Mouse (Mus musculus): Measurements from ENCODE around the gene Rps10.
"Not testable (repeated sequence)": the region's sequence is repeated elsewhere in the genome, so short reads cannot be mapped to it uniquely, and the experiment has no call there.

Gene Rps10

DNA sequence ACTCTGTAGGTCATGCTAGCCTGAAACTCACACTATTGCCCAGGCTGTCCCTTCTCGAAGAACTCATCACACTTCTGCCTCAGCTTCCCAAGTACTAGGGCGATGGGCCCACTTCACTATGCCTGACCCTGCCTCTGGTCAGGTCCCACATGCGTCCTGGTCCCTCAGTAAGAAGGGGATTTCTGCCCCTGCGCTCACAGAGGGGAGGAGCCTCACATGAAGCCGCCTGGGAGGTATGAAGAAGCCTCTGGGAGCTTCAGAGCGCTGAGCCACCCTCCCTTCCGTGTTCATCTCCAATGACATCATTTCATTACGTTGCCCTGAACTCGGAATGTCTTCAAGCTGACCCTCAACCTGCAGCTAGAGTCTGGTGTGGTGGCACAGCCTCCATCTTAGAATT, 7.3 kb upstream of the Rps10 start:
- DNase-seq (ENCODE audit: low spot score), result no peak

DNA sequence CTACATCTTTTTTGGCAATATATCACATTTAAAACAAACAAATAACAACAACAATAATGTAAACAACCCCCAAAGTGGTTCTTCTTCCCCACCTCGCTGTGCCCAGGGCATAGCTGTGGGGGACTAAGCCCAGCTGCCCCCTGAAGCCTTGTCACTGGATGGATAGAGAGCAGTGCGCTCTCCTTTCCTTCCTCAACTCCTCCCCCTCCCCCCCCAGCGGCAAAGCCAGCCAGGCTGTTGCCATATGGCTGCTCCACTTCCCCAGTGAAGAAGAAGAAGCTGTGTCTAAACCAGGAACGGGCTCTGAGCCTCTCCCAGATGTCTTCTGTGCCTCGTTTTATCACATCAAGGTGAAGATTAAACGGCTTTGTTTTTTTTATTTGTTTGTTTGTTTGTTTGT, 6.6 kb upstream of the Rps10 start:
- DNase-seq (ENCODE audit: low spot score), result peak; percentile 62

DNA sequence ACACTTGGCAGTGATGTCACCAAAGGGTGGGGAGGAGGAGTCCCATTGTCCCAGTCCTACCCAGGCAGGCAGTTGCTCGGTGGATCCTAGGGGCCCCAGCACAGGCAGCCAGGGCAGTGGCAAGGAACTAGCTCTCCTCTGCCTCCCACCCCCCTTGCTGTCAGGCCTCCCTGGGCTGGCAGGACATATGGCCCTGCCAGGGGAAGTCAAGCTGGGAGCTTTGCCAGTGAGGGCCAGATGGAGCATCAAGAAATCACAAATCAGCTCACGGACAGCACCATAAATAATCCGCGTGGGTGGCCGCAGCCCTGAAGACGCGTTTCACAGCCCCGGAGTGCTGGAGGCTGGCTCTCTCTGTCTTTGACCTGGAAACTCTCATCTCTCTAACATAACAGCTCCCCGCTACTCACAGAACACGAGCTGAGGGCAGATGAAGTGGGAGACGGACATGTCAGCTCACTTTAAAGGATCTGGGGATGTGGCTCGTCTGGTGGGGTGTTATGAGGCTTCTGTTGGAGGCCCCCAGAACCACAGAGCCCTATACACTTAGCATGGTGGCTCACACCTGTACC, 6.1 kb upstream of the Rps10 start:
- peak; percentile 77 for DNase-seq (ENCODE audit: low spot score)

DNA sequence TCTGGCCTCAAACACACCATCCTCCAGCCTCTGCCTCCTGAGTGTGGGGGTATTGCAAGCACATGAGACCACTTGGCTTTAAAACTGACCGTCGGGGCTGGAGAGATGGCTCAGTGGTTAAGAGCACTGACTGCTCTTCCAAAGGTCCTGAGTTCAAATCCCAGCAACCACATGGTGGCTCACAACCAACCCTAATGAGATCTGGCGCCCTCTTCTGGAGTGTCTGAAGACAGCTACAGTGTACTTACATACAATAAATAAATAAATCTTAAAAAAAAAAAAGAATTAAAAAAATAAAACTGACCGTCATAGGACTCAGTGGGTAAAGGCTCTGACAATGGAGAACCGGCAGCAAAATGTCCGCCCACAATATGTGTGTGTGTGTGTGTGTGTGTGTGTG, 3.4 kb upstream of the Rps10 start:
- DNase-seq (ENCODE audit: low spot score), result not testable (repeated sequence)

DNA sequence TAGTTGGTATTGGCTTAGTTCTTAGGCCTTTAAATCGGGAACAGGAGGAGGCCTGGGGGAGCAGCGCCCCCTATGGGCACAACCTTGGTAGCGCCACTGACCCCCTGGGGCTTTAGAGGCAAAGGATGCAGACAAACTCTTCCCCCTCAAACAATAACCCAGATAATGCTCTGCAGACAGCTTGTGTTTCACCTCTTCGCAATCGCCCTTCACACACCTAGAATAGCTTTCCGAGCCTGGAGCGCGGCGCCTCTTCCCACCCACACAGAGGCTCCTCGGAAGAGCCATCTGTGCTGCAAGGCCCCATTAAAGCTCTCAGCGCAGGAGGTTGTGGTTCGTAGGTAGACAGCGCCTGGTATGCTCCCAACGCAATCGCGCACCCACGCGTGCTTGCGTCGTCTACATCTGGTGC, 2.5 kb upstream of the Rps10 start:
- DNase-seq (ENCODE audit: low spot score), result no peak

DNA sequence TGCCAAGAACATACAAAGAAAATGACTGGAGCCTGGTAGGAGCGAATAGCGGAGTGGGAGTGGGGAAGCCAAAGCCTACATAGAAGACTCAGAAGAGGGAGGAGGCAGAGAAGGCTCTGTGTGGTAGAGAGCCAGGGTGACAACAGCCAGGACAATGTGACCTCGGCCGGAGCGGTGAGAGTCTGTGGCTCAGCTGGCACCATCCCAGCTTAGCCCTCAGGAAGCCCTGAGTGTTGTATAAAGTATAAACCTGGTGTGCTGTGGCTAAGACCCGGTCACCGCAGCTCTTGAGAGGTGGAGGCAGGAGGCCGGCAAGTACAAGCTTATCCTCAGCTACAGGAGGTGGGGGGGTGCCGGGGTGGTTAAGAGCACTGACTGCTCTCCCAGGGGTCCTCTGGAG, 864 bp upstream of the Rps10 start:
- no peak for DNase-seq (ENCODE audit: low spot score)

DNA sequence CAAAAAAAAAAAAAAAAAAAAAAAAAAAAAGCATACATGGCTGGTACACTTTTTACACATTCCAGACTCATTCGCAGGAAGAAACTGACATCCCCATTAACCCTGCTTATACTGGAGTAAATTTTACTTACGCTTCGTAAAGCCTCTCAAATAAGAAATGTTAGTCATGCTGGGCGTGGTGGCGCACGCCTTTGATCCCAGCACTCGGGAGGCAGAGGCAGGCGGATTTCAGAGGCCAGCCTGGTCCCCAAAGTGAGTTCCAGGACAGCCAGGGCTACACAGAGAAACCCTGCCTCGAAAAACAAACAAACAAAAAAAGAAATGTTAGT, 930 bp downstream of the Rps10 start:
- not testable (repeated sequence) for DNase-seq (ENCODE audit: low spot score)

DNA sequence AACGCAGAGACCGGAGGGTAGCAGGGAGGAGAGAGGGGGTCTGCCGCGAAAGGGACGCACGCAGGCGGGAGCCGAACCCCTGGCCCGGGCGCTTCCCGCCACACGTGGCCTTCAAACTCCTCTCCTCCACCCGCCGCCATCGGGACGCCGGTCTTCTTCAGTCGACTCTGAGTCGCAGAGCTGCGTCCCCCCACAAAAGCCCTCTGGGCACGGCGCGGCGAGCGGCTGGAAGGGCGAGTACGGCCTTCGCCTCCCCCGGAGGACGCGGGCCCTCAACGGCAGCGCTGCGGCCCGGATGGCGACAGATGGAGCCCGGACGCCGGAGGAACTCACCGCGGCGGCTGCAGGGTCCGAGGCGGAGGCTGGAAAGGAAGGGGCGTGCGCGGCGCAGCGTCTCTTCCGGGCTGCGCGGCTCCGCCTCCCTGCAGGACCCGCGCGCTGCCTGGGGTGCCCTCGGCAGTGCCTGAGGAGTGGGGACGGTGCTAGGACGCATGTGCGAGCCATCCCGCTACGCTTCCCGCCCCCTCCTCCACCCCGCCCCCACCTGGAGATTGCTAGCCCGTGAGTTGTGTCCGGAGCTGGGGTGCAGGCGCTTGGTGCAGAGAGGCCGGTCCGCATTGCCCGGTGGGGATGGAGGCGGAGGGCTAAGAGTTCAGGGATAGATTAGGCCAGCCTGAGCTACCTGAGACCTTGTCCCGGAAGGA, 1.4 kb downstream of the Rps10 start, which contains the start of gene RPS10-NUDT3:
RPS10-NUDT3 (minus strand) TSS at position 352 of the 704 bp plus-strand sequence.
- peak; percentile 94 for DNase-seq (ENCODE audit: low spot score)

DNA sequence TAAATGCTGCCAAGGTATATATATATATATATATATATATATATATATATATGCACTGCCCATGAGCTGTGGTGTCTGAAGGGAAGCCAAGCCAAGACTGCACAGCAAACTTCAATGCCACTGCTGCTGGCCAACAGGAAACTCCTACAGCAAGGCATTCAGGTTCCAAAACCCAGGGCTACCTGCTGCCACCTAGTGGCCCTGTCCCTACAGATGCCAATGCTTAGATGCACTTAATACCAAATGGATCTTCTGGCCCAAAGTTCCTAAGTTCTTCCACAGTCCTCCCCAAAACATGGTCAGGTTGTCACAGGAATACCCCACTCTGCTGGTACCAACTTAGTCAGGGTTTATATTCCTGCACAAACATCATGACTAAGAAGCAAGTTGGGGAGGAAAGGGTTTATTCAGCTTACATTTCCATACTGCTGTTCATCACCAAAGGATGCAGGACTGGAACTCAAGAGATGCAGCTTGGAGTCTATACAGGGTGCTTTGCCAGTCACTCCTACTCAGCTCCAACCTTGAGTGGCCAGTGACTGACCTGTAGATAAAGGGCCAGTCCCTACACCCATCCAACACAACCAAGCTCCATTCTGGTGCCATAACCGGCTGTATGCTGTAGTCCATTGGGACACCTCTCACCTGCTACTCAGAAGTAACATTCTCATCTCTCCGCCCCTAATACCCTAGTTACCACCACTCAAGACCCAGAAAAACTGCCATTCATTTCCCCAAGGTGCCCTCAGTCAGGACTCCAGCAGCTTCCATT, 7.0 kb downstream of the Rps10 start:
- peak; percentile 93 for DNase-seq (ENCODE audit: low spot score)

DNA sequence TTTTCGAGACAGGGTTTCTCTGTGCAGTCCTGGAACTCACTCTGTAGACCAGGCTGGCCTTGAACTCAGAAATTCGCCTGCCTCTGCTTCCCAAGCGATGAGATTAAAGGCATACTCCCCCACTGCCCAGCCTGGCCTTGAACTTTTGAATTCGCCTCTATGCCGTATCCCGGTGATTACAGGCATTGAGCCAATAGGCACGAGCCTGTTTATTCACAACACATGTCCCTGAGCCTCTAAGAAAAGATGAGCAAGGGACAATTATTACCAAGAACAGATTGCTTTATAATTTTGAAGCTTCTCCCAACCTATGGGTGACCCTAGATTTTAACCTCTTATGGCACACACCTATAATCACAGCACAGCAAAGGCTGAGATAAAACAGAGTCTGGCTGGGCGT, 8.1 kb downstream of the Rps10 start:
- no peak for DNase-seq (ENCODE audit: low spot score)

DNA sequence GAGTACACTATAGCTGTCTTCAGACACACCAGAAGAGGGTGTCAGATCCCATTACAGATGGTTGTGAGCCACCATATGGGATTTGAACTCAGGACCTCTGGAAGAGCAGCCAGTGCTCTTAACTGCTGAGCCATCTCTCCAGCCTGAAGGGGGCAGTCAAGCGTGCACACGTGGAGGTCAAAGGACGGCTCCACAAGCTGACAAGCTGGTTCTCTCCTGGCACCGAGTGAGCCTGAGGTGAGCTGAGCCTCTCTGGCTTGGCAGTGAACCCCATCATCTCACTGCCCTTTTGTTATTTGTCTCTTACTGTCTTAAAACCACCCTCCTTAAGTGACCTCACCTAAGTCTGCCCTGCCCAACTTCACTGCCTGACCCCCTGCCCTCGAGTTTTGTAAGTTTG, 9.0 kb downstream of the Rps10 start:
- DNase-seq (ENCODE audit: low spot score), result no peak

DNA sequence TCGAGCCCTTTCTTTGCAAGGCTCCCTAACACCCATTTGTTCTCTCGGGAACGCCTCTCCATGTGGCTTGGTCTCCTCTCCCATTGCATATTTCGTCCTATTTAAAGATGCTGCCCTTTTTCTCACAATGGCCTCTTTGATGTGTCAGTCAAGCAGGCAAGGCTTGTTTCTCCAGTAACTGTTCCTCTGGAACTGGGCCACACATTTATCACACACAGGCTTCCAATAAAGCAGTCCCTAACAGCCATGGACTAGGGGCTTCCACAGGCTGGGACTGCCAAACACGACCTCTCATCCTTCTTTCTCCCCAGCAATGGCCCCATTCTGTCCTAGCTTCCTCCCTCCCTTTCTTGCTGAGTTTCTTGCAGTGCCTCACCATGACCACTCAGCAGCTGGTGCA, 9.8 kb downstream of the Rps10 start:
- DNase-seq (ENCODE audit: low spot score), result peak; percentile 39

DNA sequence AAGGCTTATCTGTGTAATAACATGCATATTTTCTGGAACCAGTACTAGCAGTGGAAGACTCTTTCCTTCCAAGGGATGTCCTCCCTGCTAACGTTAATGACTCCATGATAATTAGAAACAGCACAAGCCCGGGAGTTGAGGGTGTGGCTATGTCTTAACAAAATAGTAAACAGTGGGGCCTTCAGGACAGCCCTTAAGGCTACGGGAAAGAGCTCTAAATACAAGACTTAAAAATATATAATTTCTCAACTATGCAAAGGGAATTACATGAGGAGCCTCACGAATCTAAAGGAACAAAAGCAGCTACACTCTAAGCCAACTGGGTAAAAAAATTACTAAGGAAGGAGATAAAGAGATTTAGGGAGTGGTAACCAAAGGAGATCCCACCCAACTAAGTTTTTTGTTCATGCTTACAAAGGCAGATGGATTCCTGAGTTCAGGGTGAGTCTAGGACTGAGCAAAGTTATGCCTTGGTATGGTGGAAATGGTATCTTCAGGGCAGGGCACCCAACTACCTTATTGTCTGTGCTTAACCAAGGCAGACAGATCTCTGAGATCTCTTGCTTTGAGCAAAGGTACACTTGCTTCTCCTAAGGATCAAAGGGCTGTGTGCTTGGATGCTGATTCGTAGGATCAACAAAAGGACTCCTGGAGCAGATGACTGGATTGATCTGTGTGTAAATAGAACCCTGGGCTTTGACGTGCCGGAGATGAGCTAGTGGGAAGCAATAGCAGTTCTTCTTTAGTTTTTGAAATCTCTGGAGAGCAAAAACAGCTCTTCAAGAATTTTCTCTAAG, 10.8 kb downstream of the Rps10 start:
- no peak for DNase-seq (ENCODE audit: low spot score)

DNA sequence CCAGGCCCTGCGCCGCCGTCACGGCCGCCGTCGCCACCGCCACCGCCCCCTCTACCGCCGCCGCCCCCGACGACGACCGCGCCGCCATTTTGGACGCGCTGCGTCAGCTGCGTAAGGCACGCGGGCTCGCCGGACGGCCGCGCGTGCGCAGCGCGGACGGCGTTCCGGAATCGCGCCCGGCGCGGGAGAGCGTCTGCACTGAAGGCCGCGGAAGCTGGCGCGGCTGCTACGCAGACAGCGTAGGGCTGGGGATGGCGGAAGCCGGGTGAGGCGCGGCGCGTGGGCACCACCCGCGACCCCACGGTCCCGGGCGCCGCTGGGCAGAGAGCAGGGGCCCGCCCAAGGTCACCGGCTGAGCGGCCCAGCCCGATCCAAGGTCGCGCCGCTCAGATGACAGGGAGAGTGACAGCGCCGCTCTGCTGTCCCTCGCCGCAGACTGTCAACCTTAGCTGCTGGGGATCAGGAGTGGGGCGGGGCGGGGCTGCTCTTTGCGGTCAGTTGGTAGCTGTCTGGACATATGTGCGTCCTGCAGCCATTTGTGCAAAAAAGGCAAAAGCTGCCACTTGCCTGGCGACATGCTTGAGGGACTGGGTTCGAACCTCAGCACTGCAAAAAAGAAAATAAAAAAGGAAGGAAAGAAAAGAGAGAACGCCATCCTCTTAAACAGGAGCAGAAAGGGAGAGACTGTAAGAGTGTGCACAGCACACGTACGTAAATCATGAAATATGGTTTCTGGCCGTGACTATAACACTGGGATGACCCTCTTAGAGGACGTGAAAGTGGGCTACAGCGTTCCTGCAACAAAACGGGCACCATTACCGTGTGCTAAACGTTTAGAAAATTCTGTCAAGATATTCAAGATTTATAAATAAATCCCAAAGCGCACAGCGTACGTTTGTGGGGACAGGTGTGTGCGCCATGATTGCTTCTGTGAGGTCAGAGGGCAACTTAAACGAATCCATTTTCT, 12.8 kb downstream of the Rps10 start, which contains the start of gene Nudt3:
Nudt3 (minus strand) TSS at position 136 of the 967 bp plus-strand sequence.
- peak; percentile 93 for DNase-seq (ENCODE audit: low spot score)

DNA sequence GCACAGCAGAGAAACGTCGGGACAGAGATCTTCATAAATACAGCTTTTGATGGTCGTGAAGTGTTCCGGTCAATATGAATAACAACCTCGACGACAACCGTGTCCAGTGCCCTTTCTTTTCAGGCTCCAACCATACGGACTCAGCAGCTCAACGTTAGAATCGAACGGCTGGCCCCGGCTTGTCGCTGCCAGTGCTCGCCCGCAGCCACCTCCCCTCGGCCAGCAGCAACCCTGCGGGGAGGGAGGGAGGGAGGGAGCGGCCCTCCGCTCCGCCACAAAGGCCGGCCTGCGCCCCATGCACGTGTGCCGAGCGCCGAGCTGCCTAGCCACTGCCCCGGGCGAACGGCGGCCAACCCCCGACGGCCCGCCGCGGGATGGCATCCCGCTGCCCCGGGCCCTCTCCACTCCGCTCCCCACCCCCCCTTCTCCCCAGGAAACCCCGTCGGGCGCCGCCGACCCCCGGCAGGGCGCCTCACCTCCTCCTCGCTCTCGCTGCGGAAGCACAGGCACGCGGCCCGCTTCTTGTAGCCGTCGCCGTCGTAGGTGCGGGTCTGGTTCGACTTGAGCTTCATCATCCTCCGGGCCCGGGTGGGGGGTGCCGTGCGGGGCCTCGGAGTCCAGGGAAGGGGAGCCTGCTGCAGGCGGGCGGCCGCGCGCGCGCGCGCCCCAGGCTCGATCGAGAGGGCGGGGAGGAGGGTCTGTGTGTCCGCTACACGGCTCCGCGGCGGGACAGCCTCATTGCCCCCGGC, 13.7 kb downstream of the Rps10 start:
- DNase-seq (ENCODE audit: low spot score), result peak; percentile 73

DNA sequence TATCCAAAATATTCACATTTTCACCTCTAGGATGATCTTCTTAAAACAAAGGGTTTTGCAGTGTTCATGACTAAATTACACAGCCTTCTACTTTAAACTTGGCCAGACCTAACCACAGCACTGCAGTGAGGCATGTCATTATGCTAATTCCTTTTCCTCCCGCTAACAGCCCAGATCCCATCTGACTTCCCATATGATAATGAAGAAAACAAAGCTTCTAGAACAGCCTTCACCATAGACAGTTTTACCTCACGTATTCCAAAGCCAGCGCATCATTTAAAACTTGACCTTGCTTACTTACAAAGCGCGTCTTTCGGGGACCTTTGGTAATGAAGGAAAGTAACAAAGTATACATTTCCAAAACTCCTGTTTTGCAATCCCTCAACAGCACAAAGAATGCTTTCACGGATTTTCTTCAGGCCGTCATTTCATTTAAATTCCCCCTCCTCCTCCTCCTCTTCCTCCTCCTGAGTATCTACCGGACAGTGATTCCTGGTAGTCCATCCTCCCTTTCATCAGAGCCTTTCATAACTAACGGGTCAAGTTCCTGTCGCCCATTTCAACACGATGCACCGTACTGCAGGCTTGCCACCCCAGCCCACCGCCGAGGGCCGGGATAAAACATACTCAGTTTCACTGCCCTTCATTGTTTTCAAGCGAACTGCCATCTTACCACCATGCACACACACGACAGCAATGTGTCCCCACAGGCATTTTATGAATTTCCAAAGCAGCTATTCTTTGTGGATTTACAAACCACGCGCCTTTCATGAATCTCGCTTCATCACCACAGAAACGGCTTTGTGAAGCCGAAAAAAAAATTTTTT, 14.6 kb downstream of the Rps10 start:
- peak; percentile 43 for DNase-seq (ENCODE audit: low spot score)

DNA sequence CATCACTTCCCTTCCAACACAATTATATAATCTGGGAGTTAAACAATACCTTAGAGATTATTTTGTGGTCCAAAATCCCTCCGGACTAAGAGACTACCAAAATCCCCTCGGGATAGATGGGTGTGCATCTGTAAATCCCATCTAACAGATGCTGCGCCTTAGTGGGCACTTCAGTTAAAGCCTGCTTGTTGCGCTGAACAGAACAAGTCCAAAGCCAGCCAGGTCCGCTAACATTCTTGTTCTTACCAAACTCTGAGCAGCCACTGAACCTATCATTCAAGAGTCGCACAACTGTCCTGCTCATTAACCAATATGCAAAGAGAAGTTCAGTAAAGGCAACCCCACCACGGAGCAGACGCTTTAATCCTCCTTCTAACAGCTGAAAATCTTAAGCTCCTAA, 15.3 kb downstream of the Rps10 start:
- no peak for DNase-seq (ENCODE audit: low spot score)

DNA sequence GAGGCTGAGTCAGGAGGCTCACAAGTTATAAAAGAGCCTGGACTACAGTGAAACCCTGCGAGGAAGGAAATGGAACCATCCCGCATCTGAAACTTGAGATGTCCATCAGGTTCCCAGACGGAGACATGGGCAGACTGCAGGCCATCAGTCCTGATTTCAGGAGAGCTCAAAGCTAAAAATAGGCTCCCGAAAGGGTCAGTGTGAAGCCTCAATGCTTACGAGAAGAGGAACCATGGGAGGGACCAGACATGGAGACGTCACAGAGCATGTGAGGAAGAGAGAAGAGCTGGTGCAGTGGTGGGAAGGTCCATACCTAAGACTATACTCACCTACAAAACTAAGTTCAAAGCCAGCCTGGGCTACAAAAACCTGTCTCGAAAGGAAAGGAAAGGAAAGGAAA, 21.1 kb downstream of the Rps10 start:
- DNase-seq (ENCODE audit: low spot score), result no peak

DNA sequence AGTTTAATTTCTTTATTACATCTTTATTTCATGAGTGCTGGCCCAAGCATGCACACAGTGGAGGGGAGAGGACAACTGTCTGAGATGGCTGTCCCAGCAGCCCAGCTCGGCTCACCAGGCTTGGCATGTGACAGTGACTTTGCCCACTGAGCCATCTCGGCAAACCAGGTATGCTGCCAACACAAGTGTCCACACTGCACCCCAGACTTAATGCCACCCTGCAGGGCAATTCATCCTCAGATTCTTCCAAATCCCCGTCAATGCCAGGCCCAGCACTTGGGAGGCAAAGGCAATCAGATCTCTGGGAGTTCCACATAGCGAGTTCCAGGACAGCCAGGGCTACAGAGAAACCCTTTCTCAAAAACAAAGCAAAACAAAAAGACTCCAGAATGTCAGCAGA, 23.5 kb downstream of the Rps10 start:
- DNase-seq (ENCODE audit: low spot score), result no peak

DNA sequence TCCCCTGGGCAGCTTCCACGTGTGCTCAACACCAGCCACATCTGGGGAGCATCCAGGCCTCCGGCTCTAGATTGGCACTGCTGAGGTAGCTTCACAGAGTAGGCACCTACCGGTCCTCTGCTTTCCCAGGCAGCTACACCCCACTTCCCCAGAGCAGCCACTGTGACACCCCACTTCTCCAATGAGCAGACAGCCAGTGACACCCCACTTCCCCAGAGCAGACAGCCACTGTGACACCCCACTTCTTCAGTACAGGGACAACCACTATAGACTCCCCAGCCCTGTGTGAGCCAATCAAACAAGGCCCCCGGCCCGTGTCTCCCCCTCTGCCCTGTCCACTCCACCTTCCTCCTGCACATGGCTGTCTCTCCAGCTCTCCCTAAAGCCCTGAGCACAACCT, 24.5 kb downstream of the Rps10 start:
- no peak for DNase-seq (ENCODE audit: low spot score)

All from retina, embryonic 14.5 days (tissue).